Mouse (Mus musculus) lung, postnatal 14 days (tissue): ENCODE results near the gene Ttc25.
"Not testable (repeated sequence)": the region's sequence is repeated elsewhere in the genome, so short reads cannot be mapped to it uniquely, and the experiment has no call there.

Source experiments
- DNase-seq: peaks from one replicate; pipeline ENCODE4 v3.0.0; 2021

Ttc25 gene

DNA sequence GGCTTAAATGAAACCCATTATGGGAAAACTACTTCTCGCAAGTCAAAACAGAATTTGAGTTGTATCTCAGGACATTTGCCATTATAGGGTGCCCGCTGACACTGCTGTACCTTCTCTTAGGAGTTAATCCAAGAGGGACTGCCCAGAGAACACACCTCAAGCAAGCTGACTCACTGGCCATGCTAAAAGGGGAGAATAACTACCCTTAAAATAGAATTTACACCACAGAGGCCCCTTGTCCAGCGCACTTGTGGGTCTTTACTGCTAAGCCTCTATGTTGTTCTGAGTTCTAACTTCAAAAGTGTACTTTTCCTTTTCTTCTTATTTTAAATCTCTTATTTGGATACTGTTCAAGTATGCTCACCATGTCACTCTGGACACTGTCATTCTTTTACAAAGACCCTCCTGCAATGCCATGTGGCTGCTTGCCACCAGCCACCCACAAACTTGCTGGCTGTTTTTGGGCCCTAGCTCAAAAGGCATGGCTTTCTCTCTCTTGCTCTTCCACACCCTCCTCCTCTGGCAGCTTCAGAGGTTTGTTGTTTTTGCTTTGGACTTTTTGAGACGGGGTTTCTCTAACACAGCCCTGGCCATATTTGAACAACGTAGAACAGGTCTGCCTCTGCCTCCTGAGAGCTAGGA lies 64.1 kb downstream of the Ttc25 start:
- DNase-seq, result no peak

DNA sequence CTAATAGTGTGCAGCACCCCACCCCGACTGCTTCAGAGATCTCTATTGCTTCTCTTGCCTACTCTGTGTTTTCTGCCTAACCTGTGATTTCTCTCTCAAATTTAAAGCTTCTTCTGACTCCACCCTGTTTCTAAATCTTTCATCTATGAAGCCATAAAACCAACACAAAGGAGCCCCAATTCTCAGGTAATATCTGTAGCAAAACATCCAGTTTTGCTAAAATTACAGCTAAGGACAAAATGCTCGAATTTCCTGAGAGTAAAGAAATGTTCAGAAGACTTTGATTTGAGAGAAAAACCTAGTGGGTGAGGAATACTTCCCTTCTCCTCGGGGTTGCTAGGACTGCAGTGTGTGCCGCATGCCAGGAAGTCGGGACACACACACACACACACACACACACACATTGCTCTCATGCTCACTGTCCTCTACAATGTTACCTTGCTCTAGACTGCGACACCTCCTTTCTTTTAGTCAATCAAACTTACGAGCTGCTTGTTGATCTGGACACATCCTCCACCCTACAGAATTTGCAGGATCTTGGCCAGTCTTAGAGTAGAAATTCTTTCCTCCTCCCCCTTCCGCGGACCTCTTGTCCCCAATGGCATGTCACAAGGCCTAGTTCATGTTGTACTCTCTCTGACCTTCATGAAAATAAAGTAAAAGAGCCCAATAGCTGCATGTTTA lies 64.7 kb downstream of the Ttc25 start:
- no peak for DNase-seq

- no peak for DNase-seq
Measured at GRCm38 (mm10) chr11:100611627-100612026, 66.2 kb downstream of the Ttc25 start.

- DNase-seq, result no peak
Measured at GRCm38 (mm10) chr11:100613241-100613640, 67.8 kb downstream of the Ttc25 start.

- DNase-seq, result no peak
Measured at GRCm38 (mm10) chr11:100616332-100616731, 70.9 kb downstream of the Ttc25 start.

GRCm38 (mm10) chr11:100616836-100617235 lies 71.4 kb downstream of the Ttc25 start:
- not testable (repeated sequence) for DNase-seq

DNA sequence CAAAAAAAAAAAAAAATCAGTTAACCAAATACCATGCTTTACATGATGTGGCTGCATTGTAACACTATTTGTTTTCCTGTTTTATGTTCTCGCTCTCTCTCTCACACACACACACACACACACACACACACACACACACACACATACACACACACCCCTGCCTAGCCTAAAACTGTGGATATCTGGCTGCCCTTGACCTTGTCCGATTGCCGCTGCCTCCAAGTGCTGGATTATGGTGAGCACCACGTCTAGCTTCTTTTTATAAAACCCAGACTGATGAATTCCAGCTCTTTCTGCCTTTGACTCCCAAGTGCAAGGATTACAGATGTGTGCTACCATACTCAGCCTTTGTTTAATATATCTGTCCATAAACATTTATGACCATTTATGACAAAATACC lies 72.1 kb downstream of the Ttc25 start:
- no peak for DNase-seq

- peak; percentile 71 for DNase-seq
Measured at GRCm38 (mm10) chr11:100618761-100619484, 73.5 kb downstream of the Ttc25 start, which contains the start of gene Nkiras2. Gene Nkiras2 (plus strand): TSS chr11:100619244.

- peak; percentile 94 for DNase-seq
Measured at GRCm38 (mm10) chr11:100619485-100619975, 74.1 kb downstream of the Ttc25 start.

DNA sequence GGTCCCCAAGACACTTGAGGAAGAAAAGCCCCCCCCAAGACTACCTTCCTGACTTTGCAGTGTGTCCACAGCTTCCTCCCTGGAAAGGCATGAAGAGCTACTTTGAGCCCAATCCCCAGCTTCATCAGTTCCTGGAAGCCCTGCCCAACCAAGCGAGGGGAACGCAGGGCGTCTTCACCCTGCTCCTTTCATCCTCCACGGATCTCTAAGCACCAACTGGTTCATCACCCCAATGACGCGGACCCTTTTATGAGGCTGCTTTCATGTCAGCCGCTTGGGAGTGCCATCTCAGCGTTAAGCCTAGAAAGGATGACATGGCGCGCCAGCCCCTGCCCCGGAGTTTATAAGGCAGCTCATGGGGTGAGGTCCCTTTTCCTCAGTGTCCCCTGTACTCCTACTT lies 74.6 kb downstream of the Ttc25 start, which contains the start of gene Dnajc7:
Dnajc7 (minus strand) TSS at position 187 of the 400 bp plus-strand sequence.
- no peak for DNase-seq
